Mouse (Mus musculus): ENCODE measurements around the gene Cldn19.

- TF ChIP-seq CTCF (IDR thresholded peaks at IDR 0.05; ENCODE audit: low read depth, low read length), result no peak
- no peak for TF ChIP-seq POLR2A (IDR thresholded peaks at IDR 0.05; ENCODE audit: insufficient read depth, low read length)
- no peak for TF ChIP-seq EP300 (IDR thresholded peaks at IDR 0.05; ENCODE audit: insufficient read depth, low read depth, low read length)
These were observed 42.1 kb downstream of the Cldn19 start for GRCm38 (mm10) chr4:119297361-119297760.
